Mouse (Mus musculus) limb, embryonic 13.5 days (tissue): ENCODE measurements around the gene Il17rc. TPM values are rescaled to one million over a fixed set of nuclear protein-coding genes. Genes with fewer than 3 reads are reported as not detected.

ENCODE experiments used
- ATAC-seq: fragments of 200-750 bp; cut with Nextera tagmentation; 2 replicates; pipeline ENCODE4 v1.8.0; 2017; ENCODE audit warnings: low read depth, moderate number of reproducible peaks, moderate TSS enrichment; ENCODE audit not compliant: low FRiP score
- H3K27ac ChIP-seq: fragments of 300-500 bp; sonication (generic); 2 replicates; pipeline ENCODE4 v1.5.1; 2015; ENCODE audit warnings: inconsistent platforms, mild to moderate bottlenecking, moderate library complexity
- H3K27me3 ChIP-seq: fragments of 300-500 bp; sonication (generic); 2 replicates; pipeline ENCODE4 v1.6.1; 2015; ENCODE audit warnings: mild to moderate bottlenecking, inconsistent platforms
- H3K36me3 ChIP-seq: fragments of 300-500 bp; sonication (generic); 2 replicates; pipeline ENCODE4 v1.6.1; 2015; ENCODE audit warnings: inconsistent platforms, mild to moderate bottlenecking, moderate library complexity
- H3K4me1 ChIP-seq: fragments of 300-500 bp; sonication (generic); 2 replicates; pipeline ENCODE4 v1.6.1; 2015; ENCODE audit warnings: inconsistent platforms
- H3K4me2 ChIP-seq: fragments of 300-500 bp; sonication (generic); replicated peaks from 2 replicates; pipeline ENCODE4 v1.6.1; 2015; ENCODE audit warnings: inconsistent platforms, mild to moderate bottlenecking, moderate library complexity
- H3K4me3 ChIP-seq: fragments of 300-500 bp; sonication (generic); 2 replicates; pipeline ENCODE4 v1.5.1; 2015; ENCODE audit warnings: moderate library complexity, mild to moderate bottlenecking, inconsistent platforms
- H3K9ac ChIP-seq: fragments of 300-500 bp; sonication (generic); 2 replicates; pipeline ENCODE4 v1.6.1; 2015; ENCODE audit warnings: mild to moderate bottlenecking, inconsistent platforms
- H3K9me3 ChIP-seq: fragments of 300-500 bp; sonication (generic); 2 replicates; pipeline ENCODE4 v1.6.1; 2016; ENCODE audit warnings: inconsistent platforms
- WGBS: fragments of 180-500 bp; shearing (Covaris S2); methylation state at CpG from one replicate; pipeline ENCODE4 v1.1.7; 2015; 5-methylcytosine and 5-hydroxymethylcytosine counted together
- polyA plus RNA-seq: library from polyadenylated mRNA; unstranded; fragments of >200 nt; fragmentation: Nextera tagmentation; extraction: Ambion mirVana; gene quantifications from 2 replicates; pipeline ENCODE4 v1.2.1, GENCODE M21; 2015

Il17rc gene
- polyA plus RNA-seq, 1 experiment from 2014 or later, result 9.9 TPM

DNA sequence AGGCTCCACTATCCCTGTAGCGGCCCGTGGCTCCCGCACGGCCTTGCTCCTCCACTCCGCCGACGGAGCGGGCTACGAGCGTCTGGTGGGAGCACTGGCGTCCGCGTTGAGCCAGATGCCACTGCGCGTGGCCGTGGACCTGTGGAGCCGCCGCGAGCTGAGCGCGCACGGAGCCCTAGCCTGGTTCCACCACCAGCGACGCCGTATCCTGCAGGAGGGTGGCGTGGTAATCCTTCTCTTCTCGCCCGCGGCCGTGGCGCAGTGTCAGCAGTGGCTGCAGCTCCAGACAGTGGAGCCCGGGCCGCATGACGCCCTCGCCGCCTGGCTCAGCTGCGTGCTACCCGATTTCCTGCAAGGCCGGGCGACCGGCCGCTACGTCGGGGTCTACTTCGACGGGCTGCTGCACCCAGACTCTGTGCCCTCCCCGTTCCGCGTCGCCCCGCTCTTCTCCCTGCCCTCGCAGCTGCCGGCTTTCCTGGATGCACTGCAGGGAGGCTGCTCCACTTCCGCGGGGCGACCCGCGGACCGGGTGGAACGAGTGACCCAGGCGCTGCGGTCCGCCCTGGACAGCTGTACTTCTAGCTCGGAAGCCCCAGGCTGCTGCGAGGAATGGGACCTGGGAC is 11.4 kb downstream of the Il17rc start:
- Histone ChIP-seq H3K4me1 (peaks cover 22% of the 10 kb centered on the region), H3K4me3 (peak overlapping the region; percentile 50), H3K27ac (no peak overlapping the region), H3K9me3 (no peaks in the 10 kb centered on the region), H3K36me3 (no peaks in the 10 kb centered on the region), H3K4me2 (peak overlapping the region; percentile 78), H3K27me3 (peaks cover 48% of the 10 kb centered on the region), H3K9ac (no peak overlapping the region)
- ATAC-seq, result no peak; the same call in none of the 2 replicates
- WGBS, result 3% methylated on average over 65 of the region's 65 CpGs

DNA sequence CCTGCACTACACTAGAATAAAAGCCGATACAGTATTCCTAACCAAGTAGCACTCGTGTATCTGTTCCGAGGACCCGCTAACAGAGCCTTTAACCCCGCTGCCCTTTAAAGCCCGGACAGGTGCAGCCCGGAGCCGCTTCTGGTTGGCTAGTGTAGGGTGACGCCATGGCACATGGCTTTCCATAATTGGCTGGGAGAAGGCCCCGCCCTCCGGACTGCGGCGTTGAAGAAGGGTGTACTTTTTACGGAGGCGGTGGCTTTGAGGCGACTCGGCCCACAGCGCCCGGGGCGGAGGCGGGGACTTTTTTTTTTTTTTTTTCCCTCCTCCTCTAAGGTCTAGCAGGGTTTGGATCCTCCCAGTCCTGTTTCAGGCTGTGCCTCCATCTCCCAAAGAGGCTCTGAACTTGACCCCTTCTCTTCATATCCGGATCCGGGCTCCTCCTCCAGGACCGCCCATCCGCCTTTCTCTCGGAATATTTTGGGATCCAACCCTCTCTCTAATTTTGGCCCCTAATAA is 11.9 kb downstream of the Il17rc start, which contains the start of gene Creld1:
TSS of gene Creld1 (plus strand) at position 198 of the 516 bp plus-strand sequence.
- WGBS, result 0% methylated on average over 26 of the region's 26 CpGs
- H3K4me1 ChIP-seq, result peaks cover 24% of the 10 kb centered on the region
- H3K9ac ChIP-seq, result peak within 1 kb of the TSS; percentile 61
- H3K4me2 ChIP-seq, result peak within 1 kb of the TSS; percentile 78
- ATAC-seq, result peak; percentile 92
- no peak within 1 kb of the TSS for H3K27ac ChIP-seq
- no peaks in the 10 kb centered on the region for H3K9me3 ChIP-seq
- H3K36me3 ChIP-seq, result no peaks in the 10 kb centered on the region; the same call in 1 of the 2 replicates
- H3K27me3 ChIP-seq, result peaks cover 45% of the 10 kb centered on the region
- peak within 1 kb of the TSS; percentile 50 for H3K4me3 ChIP-seq

DNA sequence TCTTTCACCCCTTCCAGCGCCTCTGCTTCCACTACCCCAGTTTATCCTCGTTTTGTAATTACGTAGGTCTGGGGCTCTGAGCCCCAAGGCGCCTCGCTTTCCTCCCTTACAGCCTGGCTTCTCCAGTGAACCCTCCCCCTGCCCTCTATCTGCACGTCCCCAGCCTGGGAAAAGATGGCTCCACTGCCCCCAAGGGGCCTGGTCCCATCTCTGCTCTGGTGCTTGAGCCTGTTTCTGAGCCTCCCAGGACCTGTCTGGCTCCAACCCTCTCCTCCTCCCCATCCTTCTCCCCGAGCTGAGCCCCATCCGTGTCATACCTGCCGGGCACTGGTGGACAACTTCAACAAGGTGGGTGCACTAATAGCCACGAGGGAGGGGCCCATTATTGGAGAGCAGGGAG is 12.5 kb downstream of the Il17rc start:
- H3K36me3 ChIP-seq, result no peaks in the 10 kb centered on the region; the same call in 1 of the 2 replicates
- ATAC-seq, result no peak
- H3K9me3 ChIP-seq, result no peaks in the 10 kb centered on the region
- H3K9ac ChIP-seq, result peak overlapping the region; percentile 61
- peak overlapping the region; percentile 50 for H3K4me3 ChIP-seq
- 9% methylated on average over 10 of the region's 10 CpGs for WGBS
- peaks cover 24% of the 10 kb centered on the region for H3K4me1 ChIP-seq
- H3K4me2 ChIP-seq, result peak overlapping the region; percentile 78
- no peak overlapping the region for H3K27ac ChIP-seq
- peaks cover 43% of the 10 kb centered on the region for H3K27me3 ChIP-seq

DNA sequence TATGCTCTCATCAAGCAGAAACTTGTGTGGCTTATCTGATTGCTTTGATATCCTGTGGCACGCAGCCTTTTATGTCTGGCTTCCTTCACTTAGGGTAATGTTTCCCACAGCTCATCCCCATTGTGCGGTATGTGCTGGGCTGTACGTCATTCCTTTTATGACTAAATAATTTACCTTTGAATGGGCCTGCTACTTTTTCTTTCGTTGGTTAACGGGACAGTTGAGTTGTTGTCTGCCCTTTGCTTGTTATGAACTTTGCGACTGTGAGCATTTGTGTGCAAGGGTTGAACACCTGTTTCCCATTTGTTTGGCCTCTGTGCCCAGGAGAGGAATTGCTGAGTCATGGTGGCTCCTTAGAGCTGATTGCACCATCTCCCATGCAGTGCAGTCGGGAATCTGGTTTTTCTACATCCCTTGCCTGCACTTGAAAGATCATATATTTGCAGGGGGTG is 15.9 kb downstream of the Il17rc start:
- Histone ChIP-seq H3K4me2 (no peak overlapping the region), H3K27ac (no peak overlapping the region)

DNA sequence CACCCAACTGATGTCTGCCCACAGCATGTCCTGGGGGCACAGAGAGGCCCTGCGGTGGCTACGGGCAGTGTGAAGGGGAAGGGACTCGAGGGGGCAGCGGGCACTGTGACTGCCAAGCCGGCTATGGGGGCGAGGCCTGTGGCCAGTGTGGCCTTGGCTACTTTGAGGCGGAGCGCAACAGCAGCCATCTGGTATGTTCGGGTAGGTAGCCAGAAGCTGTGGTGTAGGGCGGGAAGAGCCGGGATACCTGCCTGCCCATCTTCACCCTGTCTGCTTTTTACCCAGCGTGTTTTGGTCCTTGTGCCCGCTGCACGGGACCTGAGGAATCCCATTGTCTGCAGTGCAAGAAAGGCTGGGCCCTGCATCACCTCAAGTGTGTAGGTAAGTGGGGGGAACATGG is 18.2 kb downstream of the Il17rc start:
- Histone ChIP-seq H3K9me3 (no peaks in the 10 kb centered on the region), H3K4me1 (peaks cover 14% of the 10 kb centered on the region), H3K27me3 (peaks cover 7% of the 10 kb centered on the region), H3K27ac (no peak overlapping the region), H3K36me3 (peaks cover 6% of the 10 kb centered on the region; the same call in 1 of the 2 replicates), H3K4me3 (no peak overlapping the region), H3K9ac (no peak overlapping the region), H3K4me2 (no peak overlapping the region)
- WGBS, result 93% methylated on average over 14 of the region's 14 CpGs
- ATAC-seq, result no peak

More for the DNA sequence above, 15.9 kb downstream of the Il17rc start:
- ATAC-seq, result no peak
- Histone ChIP-seq H3K36me3 (peaks cover 6% of the 10 kb centered on the region; the same call in 1 of the 2 replicates), H3K9me3 (no peaks in the 10 kb centered on the region), H3K9ac (no peak overlapping the region), H3K27me3 (peaks cover 9% of the 10 kb centered on the region), H3K4me3 (no peak overlapping the region), H3K4me1 (peaks cover 24% of the 10 kb centered on the region)
- 15% methylated on average over 7 of the region's 7 CpGs for WGBS

DNA sequence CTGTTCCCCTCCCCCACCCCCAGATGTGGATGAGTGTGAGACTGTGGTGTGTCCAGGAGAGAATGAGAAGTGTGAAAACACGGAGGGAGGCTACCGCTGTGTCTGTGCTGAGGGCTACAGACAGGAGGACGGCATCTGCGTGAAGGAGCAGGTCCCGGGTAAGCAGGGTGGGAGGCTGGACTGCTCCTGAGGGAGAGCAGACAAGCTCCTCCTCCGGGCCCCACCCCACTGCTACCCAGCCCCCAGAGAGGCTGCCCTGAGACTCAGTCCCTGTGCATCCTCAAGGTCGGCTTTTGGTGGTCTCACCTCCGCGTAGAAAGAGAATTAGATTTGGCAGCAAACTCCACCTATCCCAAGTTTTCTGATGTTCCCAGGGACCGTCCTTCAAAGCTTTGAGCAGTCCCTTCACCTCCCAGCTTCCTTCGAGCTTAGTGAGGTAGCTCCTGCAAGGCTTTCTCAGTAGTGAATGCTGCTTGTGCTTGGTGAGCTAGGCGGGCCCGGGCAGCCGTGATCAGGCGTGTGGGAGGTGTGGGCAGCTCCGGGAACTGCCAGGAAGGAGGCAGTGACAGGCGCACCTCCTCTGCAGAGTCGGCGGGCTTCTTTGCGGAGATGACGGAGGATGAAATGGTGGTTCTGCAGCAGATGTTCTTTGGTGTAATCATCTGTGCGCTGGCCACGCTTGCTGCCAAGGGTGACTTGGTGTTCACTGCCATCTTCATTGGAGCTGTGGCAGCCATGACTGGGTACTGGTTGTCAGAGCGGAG is 21.1 kb downstream of the Il17rc start:
- Histone ChIP-seq H3K27ac (no peak overlapping the region), H3K27me3 (peaks cover 35% of the 10 kb centered on the region), H3K4me3 (no peak overlapping the region), H3K36me3 (peaks cover 6% of the 10 kb centered on the region; the same call in 1 of the 2 replicates), H3K4me2 (no peak overlapping the region), H3K9me3 (no peaks in the 10 kb centered on the region), H3K4me1 (peaks cover 17% of the 10 kb centered on the region), H3K9ac (no peak overlapping the region)
- no peak for ATAC-seq
- 77% methylated on average over 24 of the region's 24 CpGs for WGBS

DNA sequence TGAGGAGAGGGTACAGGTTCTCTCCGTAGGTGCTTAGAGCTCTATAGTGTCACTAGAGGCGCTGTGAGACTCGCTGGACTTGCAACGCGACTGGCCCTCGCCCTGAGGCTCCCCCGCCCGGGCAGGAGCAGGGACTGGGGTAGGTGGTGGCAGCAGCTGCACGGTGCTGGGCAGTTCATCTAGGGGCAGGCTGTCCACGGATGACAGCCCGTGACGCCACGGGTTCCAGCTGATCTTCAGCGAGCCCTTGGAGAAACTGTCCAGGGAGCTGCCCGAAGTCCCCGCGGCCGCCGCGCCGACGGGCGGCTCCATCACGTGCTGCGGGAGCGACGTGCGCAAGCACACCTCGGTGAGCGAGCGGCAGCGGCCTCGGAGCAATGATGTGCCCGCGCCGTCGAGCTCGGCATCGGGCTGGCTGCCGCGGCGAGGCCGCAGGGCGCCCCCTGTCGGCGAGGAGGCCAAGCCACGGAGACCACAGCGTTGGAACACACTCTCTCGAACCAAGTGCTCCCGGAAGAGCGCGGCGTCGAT is 23.1 kb downstream of the Il17rc start:
- Histone ChIP-seq H3K36me3 (peaks cover 5% of the 10 kb centered on the region; the same call in 1 of the 2 replicates), H3K9ac (peak overlapping the region; percentile 62), H3K9me3 (no peaks in the 10 kb centered on the region), H3K4me2 (peak overlapping the region; percentile 68), H3K4me1 (peaks cover 12% of the 10 kb centered on the region), H3K27ac (no peak overlapping the region), H3K27me3 (peaks cover 47% of the 10 kb centered on the region), H3K4me3 (peak overlapping the region; percentile 48)
- WGBS, result 1% methylated on average over 53 of the region's 54 CpGs
- peak; percentile 80 for ATAC-seq

DNA sequence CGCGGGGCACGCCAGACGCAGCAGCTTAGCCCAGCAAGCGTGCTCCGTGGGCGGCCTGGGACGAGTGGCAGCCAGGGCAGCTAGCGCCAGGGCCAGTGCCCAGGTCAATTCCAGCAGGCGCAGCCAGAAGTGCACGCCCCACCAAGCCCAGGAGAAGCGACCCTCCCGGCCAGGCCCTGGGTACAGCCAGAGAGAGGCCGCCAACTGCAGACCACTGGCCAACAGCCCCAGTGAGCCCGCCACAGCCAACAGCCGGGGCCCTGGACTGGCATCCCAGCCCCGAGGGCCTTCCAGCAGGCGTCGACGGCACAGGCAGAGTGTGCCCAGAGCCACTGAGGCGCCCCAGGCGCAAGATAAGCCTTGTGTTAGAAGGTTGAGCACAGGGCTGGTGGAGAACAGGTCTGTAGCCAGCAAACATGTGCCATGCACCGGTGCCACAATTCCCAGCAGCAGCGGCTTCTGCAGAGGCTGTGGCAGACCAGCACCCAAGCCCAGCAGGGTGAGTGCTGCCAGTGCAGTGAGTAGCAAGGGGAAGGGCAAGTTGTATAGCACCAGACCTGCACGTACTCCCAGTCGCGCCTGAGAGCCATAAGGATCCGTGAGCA is 23.9 kb downstream of the Il17rc start:
- Histone ChIP-seq H3K36me3 (no peaks in the 10 kb centered on the region), H3K9ac (peak overlapping the region; percentile 62), H3K9me3 (no peaks in the 10 kb centered on the region), H3K27me3 (peaks cover 55% of the 10 kb centered on the region), H3K27ac (no peak overlapping the region), H3K4me3 (peak overlapping the region; percentile 48), H3K4me1 (peaks cover 12% of the 10 kb centered on the region), H3K4me2 (peak overlapping the region; percentile 68)
- 38% methylated on average over 28 of the region's 28 CpGs for WGBS
- ATAC-seq, result no peak

DNA sequence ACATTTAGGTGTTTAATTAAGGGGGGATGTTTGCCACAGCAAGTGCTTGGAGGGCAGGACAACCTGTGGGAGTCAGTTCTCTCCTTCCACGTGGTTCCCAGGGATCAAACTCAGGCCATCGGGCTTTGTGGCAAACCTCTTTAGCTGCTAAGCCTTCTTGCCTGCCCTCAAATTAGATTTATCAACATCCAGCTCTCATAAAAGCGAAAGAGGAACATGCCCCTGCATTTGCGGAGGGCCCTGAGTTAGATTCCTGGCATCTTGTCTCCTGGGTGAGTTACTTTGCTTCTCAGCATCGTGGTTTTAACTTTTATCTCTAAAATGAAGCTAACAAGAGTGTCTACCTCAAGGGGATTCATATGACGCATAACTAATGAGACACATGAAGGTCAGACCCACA is 28.1 kb downstream of the Il17rc start:
- WGBS, result 67% methylated on average over 6 of the region's 6 CpGs
- H3K27ac ChIP-seq, result no peak overlapping the region
- H3K4me1 ChIP-seq, result peaks cover 17% of the 10 kb centered on the region
- H3K9ac ChIP-seq, result no peak overlapping the region
- H3K9me3 ChIP-seq, result no peaks in the 10 kb centered on the region
- H3K36me3 ChIP-seq, result no peaks in the 10 kb centered on the region
- ATAC-seq, result no peak
- no peak overlapping the region for H3K4me2 ChIP-seq
- H3K27me3 ChIP-seq, result peaks cover 78% of the 10 kb centered on the region
- no peak overlapping the region for H3K4me3 ChIP-seq

DNA sequence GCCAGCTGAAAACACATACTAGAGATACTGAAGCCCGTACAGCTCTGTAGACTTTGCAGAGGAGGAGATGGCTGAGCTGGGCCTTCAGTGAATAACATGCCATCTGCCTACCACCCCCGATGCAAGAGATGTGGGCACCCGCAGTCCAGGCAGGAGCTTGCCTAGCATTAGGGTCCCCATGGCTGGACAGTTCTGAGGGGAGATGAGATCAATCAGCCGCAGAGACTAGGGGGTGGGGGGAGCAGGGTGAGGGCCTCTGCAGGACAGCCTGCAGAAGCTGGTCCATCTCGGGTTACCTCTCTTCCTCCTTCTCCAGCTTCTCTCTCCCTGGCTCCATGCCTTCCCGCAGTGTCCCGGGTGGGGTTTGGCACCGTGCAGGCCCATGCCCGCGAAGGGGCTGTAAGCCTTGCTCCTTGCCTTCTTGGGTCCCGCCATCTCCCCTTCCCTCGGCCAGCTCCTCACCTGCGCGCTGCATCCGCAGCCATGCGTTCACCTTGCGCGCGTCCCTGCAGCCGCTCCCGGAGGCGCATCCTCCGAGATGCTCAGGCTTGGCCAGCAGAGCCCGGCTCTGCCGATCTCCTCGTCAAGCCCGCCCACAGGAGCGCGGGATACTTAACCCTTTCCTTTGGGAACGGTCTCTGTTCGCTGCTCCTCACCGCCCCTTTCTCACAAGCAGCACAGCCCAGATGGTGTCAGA is 30.3 kb downstream of the Il17rc start, which contains the start of gene Prrt3:
TSS of gene Prrt3 (minus strand) at position 544 of the 697 bp plus-strand sequence.
- WGBS, result 3% methylated on average over 32 of the region's 32 CpGs
- Histone ChIP-seq H3K4me1 (peaks cover 7% of the 10 kb centered on the region; the same call in 1 of the 2 replicates), H3K9ac (peak within 1 kb of the TSS; percentile 67), H3K36me3 (no peaks in the 10 kb centered on the region), H3K27ac (no peak within 1 kb of the TSS), H3K27me3 (peaks cover 56% of the 10 kb centered on the region), H3K4me2 (peak within 1 kb of the TSS; percentile 71), H3K4me3 (peak within 1 kb of the TSS; percentile 46), H3K9me3 (no peaks in the 10 kb centered on the region)
- ATAC-seq, result no peak

DNA sequence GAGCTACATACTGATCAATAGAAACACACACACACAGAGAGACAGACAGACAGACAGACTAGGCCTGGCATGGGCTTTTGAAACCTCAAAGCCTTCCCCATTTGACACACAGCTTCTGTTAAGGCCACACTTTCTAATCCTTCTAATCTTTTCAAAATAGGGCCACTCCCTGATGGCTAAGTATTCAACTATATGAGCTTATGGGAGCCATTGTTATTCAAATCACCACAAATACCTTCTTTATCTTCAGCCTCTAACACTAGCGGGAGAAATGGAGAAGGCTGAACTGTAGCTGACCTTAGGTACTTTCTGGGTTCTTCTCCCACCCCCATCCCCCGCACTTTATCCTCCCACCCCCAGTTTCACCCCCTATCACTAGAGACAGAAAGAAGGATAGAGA is 31.6 kb downstream of the Il17rc start:
- Histone ChIP-seq H3K9ac (no peak overlapping the region), H3K36me3 (no peaks in the 10 kb centered on the region), H3K9me3 (no peaks in the 10 kb centered on the region), H3K27me3 (peaks cover 44% of the 10 kb centered on the region), H3K4me2 (no peak overlapping the region), H3K4me1 (peaks cover 7% of the 10 kb centered on the region; the same call in 1 of the 2 replicates), H3K4me3 (no peak overlapping the region), H3K27ac (no peak overlapping the region)
- WGBS, result 82% methylated on average over 2 of the region's 2 CpGs
- ATAC-seq, result no peak
